In the genomic region with DNA sequence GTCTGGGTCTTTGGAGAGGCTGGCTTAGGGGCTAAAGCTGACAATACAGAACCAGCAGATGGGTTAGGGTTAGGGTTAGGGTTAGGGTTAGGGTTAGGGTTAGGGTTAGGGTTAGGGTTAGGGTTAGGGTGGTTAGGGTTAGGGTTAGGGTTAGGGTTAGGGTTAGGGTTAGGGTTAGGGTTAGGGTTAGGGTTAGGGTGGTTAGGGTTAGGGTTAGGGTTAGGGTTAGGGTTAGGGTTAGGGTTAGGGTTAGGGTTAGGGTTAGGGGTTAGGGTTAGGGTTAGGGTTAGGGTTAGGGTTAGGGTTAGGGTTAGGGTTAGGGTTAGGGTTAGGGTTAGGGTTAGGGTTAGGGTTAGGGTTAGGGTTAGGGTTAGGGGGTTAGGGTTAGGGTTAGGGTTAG, we compare ENCODE assay signal across 7 mouse cellular contexts.
A peak's percentile ranks its signal among the peaks of the same experiment; 100 is the strongest.
DNase-seq lines count a peak whose midpoint lies in the region; ATAC-seq and TF ChIP-seq lines count a peak whose summit lies in the region.
"Not testable (repeated sequence)": the region's sequence is repeated elsewhere in the genome, so short reads cannot be mapped to it uniquely, and the experiment has no call there.

No protein-coding gene starts in this region.

- TF ChIP-seq CTCF in kidney, adult 2 months (conservative IDR thresholded peaks at IDR 0.05; ENCODE audit: insufficient read depth, insufficient read length, low read depth, low read length); thymus, adult 2 months (IDR thresholded peaks at IDR 0.05; ENCODE audit: borderline replicate concordance, control insufficient read depth, extremely low read depth, insufficient read depth, low read length, poor library complexity): not testable (repeated sequence)

- peak; percentile 0 for DNase-seq in kidney, adult 2 months
- peak; percentile 9 to 59 for DNase-seq in spleen, postnatal 4 days (ENCODE audit: low spot score in 2 of 2)
- peak; percentile 12 for DNase-seq in thymus, adult 2 months
- DNase-seq in urinary bladder, postnatal 25 days (ENCODE audit: low spot score) = peak; percentile 2

- not testable (repeated sequence) for H3K4me3 ChIP-seq in kidney, adult 2 months (ENCODE audit: insufficient read depth, low read depth, low read length); thymus, adult 2 months (ENCODE audit: control insufficient read depth, insufficient read depth, low read length)

- H3K36me3 ChIP-seq in kidney, adult 2 months (ENCODE audit: control insufficient read depth, insufficient read depth, low read length); thymus, adult 2 months (ENCODE audit: control insufficient read depth, insufficient read depth, low read length): not testable (repeated sequence)

- not testable (repeated sequence) for H3K27me3 ChIP-seq in kidney, adult 2 months (replicated peaks; ENCODE audit: control insufficient read depth, insufficient read depth, low read length); thymus, adult 2 months (ENCODE audit: control insufficient read depth, insufficient read depth, low read length)

- H3K27ac ChIP-seq in kidney, adult 2 months (ENCODE audit: insufficient read depth, low read depth, low read length); thymus, adult 2 months (ENCODE audit: control insufficient read depth, insufficient read depth, low read length): not testable (repeated sequence)

- ATAC-seq in granulocyte monocyte progenitor cell, adult 5-6 weeks (replicated peaks; ENCODE audit: poor library complexity, severe bottlenecking) = peak; percentile 53; the same call in 1 of the 2 replicates
- peak; percentile 73 for ATAC-seq in megakaryocyte progenitor cell, adult 5-6 weeks (replicated peaks; ENCODE audit: poor library complexity)
- ATAC-seq in neutrophil, adult 5-6 weeks (ENCODE audit: extremely low read depth, insufficient number of reproducible peaks, low FRiP score, poor library complexity, severe bottlenecking) = peak; percentile 67

- not testable (repeated sequence) for H3K4me1 ChIP-seq in kidney, adult 2 months (ENCODE audit: control insufficient read depth, insufficient read depth, low read length); thymus, adult 2 months (replicated peaks; ENCODE audit: control insufficient read depth, insufficient read depth, low read length)

- not testable (repeated sequence) for TF ChIP-seq POLR2A in kidney, adult 2 months (IDR thresholded peaks at IDR 0.05; ENCODE audit: low read depth, low read length); thymus, adult 2 months (IDR thresholded peaks at IDR 0.05; ENCODE audit: control insufficient read depth, extremely low read depth, insufficient read depth, low read length, poor library complexity)
